Mouse (Mus musculus): Measurements from ENCODE around the gene Dync1i1. TPM values are rescaled to one million over a fixed set of nuclear protein-coding genes. Genes with fewer than 3 reads are reported as not detected.
A peak's percentile ranks its signal among the peaks of the same experiment; 100 is the strongest.

Gene Dync1i1
- polyA plus RNA-seq, 1 experiment from 2014 or later = 1.9 TPM

DNA sequence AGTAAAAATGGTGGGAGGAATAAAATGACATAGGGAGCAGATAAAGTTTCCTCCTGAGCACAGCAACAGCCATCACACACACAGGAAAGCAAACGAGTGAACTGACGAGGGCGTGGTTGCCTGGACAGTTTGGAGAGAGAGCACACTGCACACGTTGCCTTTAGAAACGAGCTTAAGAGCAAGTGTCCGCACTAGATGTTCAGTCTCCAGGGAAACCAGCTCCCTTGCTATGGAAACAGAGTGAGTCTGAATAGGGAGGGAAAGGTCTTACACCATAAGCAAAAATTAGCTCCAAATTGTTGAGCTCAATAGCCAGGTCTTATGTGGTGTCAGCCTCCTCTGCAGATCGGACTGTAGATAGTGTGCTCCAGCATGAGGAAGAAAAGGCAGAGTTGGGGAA lies 65.2 kb downstream of the Dync1i1 start:
- 65% methylated on average over 7 of the region's 7 CpGs for WGBS
- Histone ChIP-seq H3K27me3 (ENCODE audit: insufficient read depth, poor library complexity, severe bottlenecking) (no peaks in the 10 kb centered on the region), H3K9me3 (no peaks in the 10 kb centered on the region), H3K4me3 (no peak overlapping the region), H3K4me1 (0 out of 2 replicates have a peak, but pooled peaks cover 2% of the 10 kb centered on the region), H3K27ac (no peak overlapping the region), H3K36me3 (no peaks in the 10 kb centered on the region)
- no peak for DNase-seq (ENCODE audit: low spot score)

- Histone ChIP-seq H3K36me3 (no peaks in the 10 kb centered on the region), H3K27me3 (ENCODE audit: insufficient read depth, poor library complexity, severe bottlenecking) (no peaks in the 10 kb centered on the region), H3K4me3 (no peak overlapping the region), H3K9me3 (no peaks in the 10 kb centered on the region), H3K4me1 (no peaks in the 10 kb centered on the region), H3K27ac (no peak overlapping the region)
- WGBS = 66% methylated on average over 5 of the region's 5 CpGs
- no peak for DNase-seq (ENCODE audit: low spot score)
Measured at GRCm38 (mm10) chr6:5794106-5794753, 68.8 kb downstream of the Dync1i1 start.

GRCm38 (mm10) chr6:5795314-5795713 lies 69.9 kb downstream of the Dync1i1 start:
- 86% methylated on average over 2 of the region's 2 CpGs for WGBS
- H3K4me3 ChIP-seq = no peak overlapping the region

DNA sequence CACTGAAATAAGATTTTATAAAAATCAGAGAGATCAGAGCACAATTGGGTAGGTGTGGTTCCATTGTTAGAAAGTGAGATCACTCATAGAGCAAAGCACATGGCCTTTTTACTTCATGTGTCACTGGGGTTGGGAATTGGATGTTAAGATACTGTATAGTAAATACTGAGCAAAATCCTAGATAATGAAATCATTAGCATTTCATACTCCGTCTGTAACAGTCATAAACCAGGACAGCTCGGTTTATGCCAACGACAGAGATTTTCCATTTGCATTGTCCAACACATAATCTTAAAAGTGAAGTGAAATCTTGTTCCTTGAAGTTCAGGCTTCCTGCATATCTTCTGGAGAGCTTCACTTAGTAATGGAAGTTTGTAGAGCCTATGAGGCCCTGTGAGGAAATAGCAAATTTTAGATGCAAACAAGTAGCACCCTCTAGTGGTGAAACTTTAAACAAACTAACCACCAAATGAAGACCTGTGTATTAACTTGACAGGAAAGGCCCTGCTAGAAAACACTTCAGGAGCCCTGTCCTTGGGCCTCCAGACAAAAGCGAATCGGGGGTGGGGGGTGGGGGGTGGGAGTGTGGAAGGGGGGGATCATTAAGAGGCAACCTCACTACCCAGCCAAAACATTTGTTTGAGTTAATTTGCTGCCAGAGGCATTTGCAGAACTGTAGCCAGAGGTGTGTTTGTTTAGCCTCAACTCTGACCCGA lies 76.8 kb downstream of the Dync1i1 start:
- WGBS = 50% methylated on average over 6 of the region's 6 CpGs
- DNase-seq (ENCODE audit: low spot score) = no peak
- Histone ChIP-seq H3K27me3 (ENCODE audit: insufficient read depth, poor library complexity, severe bottlenecking) (no peaks in the 10 kb centered on the region), H3K4me3 (no peak overlapping the region), H3K27ac (no peak overlapping the region), H3K9me3 (no peaks in the 10 kb centered on the region), H3K36me3 (no peaks in the 10 kb centered on the region), H3K4me1 (no peaks in the 10 kb centered on the region)

More at GRCm38 (mm10) chr6:5795314-5795713, 69.9 kb downstream of the Dync1i1 start:
- no peaks in the 10 kb centered on the region for H3K27me3 ChIP-seq (ENCODE audit: insufficient read depth, poor library complexity, severe bottlenecking)
- no peaks in the 10 kb centered on the region for H3K36me3 ChIP-seq
- no peaks in the 10 kb centered on the region for H3K4me1 ChIP-seq
- no peaks in the 10 kb centered on the region for H3K9me3 ChIP-seq
- H3K27ac ChIP-seq = no peak overlapping the region
- no peak for DNase-seq (ENCODE audit: low spot score)

DNA sequence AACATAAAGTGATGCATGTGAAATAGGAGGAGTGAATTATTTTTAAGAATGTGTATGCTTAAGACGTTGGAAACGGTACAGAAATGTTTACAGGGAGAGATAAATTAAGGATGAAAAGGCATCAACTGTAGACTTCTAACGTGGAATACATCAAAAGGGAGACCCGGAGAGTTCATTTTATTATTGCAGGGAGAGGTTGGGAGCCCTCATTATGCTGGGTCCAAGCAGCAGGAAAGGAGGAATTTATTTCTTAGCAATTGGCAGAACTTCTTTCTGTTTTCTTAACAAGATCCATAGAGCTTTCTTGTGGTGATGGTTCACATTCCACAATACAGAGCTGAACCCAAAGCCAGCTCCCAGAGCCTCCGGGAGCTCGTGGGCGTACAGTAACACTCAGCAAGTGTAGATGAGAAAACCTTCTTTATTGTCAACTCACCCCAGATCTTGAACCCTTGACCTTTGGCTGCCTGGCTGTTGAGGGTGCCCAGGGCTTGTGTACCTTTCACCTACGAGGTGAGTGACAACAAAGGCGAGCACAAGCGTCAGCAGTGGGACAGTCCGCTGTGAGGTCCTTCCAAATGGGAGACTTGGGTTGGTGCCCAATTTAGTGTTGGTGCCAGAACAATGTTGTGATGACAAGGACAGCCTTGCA lies 77.5 kb downstream of the Dync1i1 start:
- Histone ChIP-seq H3K27ac (no peak overlapping the region), H3K4me1 (peaks cover 5% of the 10 kb centered on the region; the same call in 1 of the 2 replicates), H3K36me3 (no peaks in the 10 kb centered on the region), H3K9me3 (no peaks in the 10 kb centered on the region), H3K4me3 (no peak overlapping the region), H3K27me3 (ENCODE audit: insufficient read depth, poor library complexity, severe bottlenecking) (no peaks in the 10 kb centered on the region)
- peak; percentile 76 for DNase-seq (ENCODE audit: low spot score)
- WGBS = 59% methylated on average over 11 of the region's 11 CpGs

DNA sequence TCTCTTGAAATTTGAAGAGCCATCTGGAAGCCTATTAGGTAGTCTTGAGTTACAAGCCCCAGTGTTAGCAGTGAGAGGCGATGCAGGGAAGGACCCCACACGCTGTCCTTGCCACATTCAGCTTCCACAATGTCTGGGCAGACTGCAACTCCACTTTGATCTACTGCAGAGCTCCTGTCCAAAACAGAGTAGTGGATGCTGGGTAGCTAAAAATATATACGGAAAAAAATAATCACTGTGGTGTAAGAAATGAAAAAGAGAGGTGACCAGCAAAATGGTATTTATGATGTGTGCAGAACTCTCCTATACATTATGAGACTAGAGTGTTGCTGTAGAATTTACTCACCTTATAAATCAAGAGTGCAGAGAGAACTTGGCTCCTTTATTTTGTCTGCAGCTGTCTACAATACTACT lies 82.6 kb downstream of the Dync1i1 start:
- Histone ChIP-seq H3K9me3 (no peaks in the 10 kb centered on the region), H3K27ac (no peak overlapping the region), H3K36me3 (no peaks in the 10 kb centered on the region), H3K4me1 (peaks cover 7% of the 10 kb centered on the region; the same call in 1 of the 2 replicates), H3K4me3 (no peak overlapping the region), H3K27me3 (ENCODE audit: insufficient read depth, poor library complexity, severe bottlenecking) (no peaks in the 10 kb centered on the region)
- 35% methylated on average over 3 of the region's 3 CpGs for WGBS
- no peak for DNase-seq (ENCODE audit: low spot score)

DNA sequence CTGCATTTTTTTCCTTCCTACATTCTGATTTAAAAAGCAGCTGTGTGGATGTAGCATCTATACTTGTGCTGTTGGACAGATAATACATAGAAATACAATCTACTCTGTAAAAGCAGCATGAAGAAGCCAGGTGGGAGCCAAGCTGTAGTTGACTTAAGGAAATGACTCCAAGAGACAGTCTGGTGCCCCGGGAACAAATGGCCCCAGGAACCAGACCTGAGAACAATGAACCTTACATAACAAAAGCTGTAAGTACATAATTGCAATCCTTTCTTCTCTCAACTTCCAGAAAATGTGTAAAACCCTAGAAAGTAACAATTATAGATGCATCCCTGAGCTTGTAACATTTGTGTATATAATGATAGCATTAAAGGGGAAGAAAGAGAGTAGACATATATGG lies 86.6 kb downstream of the Dync1i1 start:
- no peaks in the 10 kb centered on the region for H3K27me3 ChIP-seq (ENCODE audit: insufficient read depth, poor library complexity, severe bottlenecking)
- DNase-seq (ENCODE audit: low spot score) = no peak
- H3K36me3 ChIP-seq = no peaks in the 10 kb centered on the region
- H3K4me1 ChIP-seq = peaks cover 7% of the 10 kb centered on the region; the same call in 1 of the 2 replicates
- 61% methylated on average over 1 of the region's 1 CpGs for WGBS
- no peak overlapping the region for H3K4me3 ChIP-seq
- no peak overlapping the region for H3K27ac ChIP-seq
- H3K9me3 ChIP-seq = no peaks in the 10 kb centered on the region

GRCm38 (mm10) chr6:5819674-5820073 lies 94.2 kb downstream of the Dync1i1 start:
- no peak overlapping the region for H3K4me3 ChIP-seq
- DNase-seq (ENCODE audit: low spot score) = peak; percentile 33
- no peaks in the 10 kb centered on the region for H3K4me1 ChIP-seq
- no peaks in the 10 kb centered on the region for H3K36me3 ChIP-seq
- H3K27ac ChIP-seq = no peak overlapping the region
- no peaks in the 10 kb centered on the region for H3K27me3 ChIP-seq (ENCODE audit: insufficient read depth, poor library complexity, severe bottlenecking)
- no peaks in the 10 kb centered on the region for H3K9me3 ChIP-seq
- 83% methylated on average over 3 of the region's 3 CpGs for WGBS

- peak; percentile 13 for DNase-seq (ENCODE audit: low spot score)
- no peaks in the 10 kb centered on the region for H3K27me3 ChIP-seq (ENCODE audit: insufficient read depth, poor library complexity, severe bottlenecking)
- 89% methylated on average over 3 of the region's 3 CpGs for WGBS
- H3K36me3 ChIP-seq = no peaks in the 10 kb centered on the region
- H3K4me1 ChIP-seq = no peaks in the 10 kb centered on the region
- H3K9me3 ChIP-seq = no peaks in the 10 kb centered on the region
- H3K4me3 ChIP-seq = no peak overlapping the region
- H3K27ac ChIP-seq = no peak overlapping the region
Measured at GRCm38 (mm10) chr6:5825461-5825860, 100.0 kb downstream of the Dync1i1 start.

- no peaks in the 10 kb centered on the region for H3K27me3 ChIP-seq (ENCODE audit: insufficient read depth, poor library complexity, severe bottlenecking)
- no peaks in the 10 kb centered on the region for H3K36me3 ChIP-seq
- H3K27ac ChIP-seq = no peak overlapping the region
- H3K9me3 ChIP-seq = no peaks in the 10 kb centered on the region
- H3K4me3 ChIP-seq = no peak overlapping the region
- peak; percentile 24 for DNase-seq (ENCODE audit: low spot score)
- WGBS = 63% methylated on average over 4 of the region's 4 CpGs
- no peaks in the 10 kb centered on the region for H3K4me1 ChIP-seq
Measured at GRCm38 (mm10) chr6:5827064-5827463, 101.6 kb downstream of the Dync1i1 start.

GRCm38 (mm10) chr6:5828409-5828974 lies 103.1 kb downstream of the Dync1i1 start:
- WGBS = 75% methylated on average over 14 of the region's 14 CpGs
- Histone ChIP-seq H3K9me3 (no peaks in the 10 kb centered on the region), H3K36me3 (no peaks in the 10 kb centered on the region), H3K4me3 (no peak overlapping the region), H3K27ac (no peak overlapping the region), H3K27me3 (ENCODE audit: insufficient read depth, poor library complexity, severe bottlenecking) (no peaks in the 10 kb centered on the region), H3K4me1 (no peaks in the 10 kb centered on the region)
- DNase-seq (ENCODE audit: low spot score) = peak; percentile 58

DNA sequence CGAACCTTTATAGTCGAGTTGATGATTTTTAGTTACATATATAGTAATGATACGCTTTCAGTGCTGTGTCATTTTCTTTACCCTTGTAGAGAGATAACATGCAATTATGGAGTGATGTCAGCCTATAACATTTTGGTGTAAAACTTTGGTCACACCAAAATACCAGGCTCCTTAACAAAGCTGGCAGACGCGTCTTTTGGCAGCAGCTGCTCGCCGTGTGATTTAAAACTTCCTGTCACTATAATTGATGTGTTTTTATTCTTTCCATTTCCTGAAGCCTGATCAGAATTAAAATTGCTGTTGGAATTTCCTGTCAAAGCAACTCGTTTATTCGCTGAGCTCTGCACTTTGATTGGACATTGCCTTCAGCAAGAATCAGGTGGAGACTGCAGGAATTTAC lies 103.7 kb downstream of the Dync1i1 start:
- 70% methylated on average over 9 of the region's 9 CpGs for WGBS
- no peak overlapping the region for H3K27ac ChIP-seq
- no peaks in the 10 kb centered on the region for H3K4me1 ChIP-seq
- no peaks in the 10 kb centered on the region for H3K36me3 ChIP-seq
- DNase-seq (ENCODE audit: low spot score) = no peak
- no peak overlapping the region for H3K4me3 ChIP-seq
- H3K27me3 ChIP-seq (ENCODE audit: insufficient read depth, poor library complexity, severe bottlenecking) = no peaks in the 10 kb centered on the region
- H3K9me3 ChIP-seq = no peaks in the 10 kb centered on the region

GRCm38 (mm10) chr6:5830717-5831116 lies 105.3 kb downstream of the Dync1i1 start:
- Histone ChIP-seq H3K27me3 (ENCODE audit: insufficient read depth, poor library complexity, severe bottlenecking) (no peaks in the 10 kb centered on the region), H3K27ac (no peak overlapping the region), H3K4me3 (no peak overlapping the region), H3K4me1 (no peaks in the 10 kb centered on the region), H3K36me3 (no peaks in the 10 kb centered on the region), H3K9me3 (no peaks in the 10 kb centered on the region)
- peak; percentile 25 for DNase-seq (ENCODE audit: low spot score)
- WGBS = 71% methylated on average over 2 of the region's 2 CpGs
